ENCODE assay signal across 8 mouse cellular contexts in genomic region chr11:6444077-6444853, GRCm38 (mm10). TPM values are rescaled to one million over a fixed set of nuclear protein-coding genes. Genes with fewer than 3 reads are reported as not detected.
DNase-seq lines count a peak whose midpoint lies in the region; ATAC-seq lines count a peak whose summit lies in the region.

H2afv (minus strand) TSS chr11:6444443.

- peak within 1 kb of the TSS; percentile 86 to 89 for H3K27ac ChIP-seq in heart, embryonic 14.5 days (replicated peaks in 1 of 2; ENCODE audit: control insufficient read depth in 1 of 2, insufficient read depth in 1 of 2, low read depth in 2 of 2, low read length in 2 of 2)
- peak within 1 kb of the TSS; percentile 93 for H3K27ac ChIP-seq in liver, embryonic 13.5 days
- peak within 1 kb of the TSS; percentile 94 for H3K27ac ChIP-seq in stomach, embryonic 16.5 days (ENCODE audit: low read length)

- peak; percentile 96 for ATAC-seq in CD4-positive, CD25-positive, alpha-beta regulatory T cell, adult 4 months
- peak; percentile 99 for ATAC-seq in heart, embryonic 14.5 days (ENCODE audit: insufficient number of reproducible peaks, insufficient read depth, low FRiP score, low read depth)
- ATAC-seq in liver, embryonic 13.5 days (ENCODE audit: low read depth): peak; percentile 96
- peak; percentile 99 for ATAC-seq in stomach, embryonic 16.5 days (ENCODE audit: insufficient read depth, low FRiP score)

- H3K9ac ChIP-seq in heart, embryonic 14.5 days (ENCODE audit: low read length): peak within 1 kb of the TSS; percentile 86
- H3K9ac ChIP-seq in liver, embryonic 13.5 days: peak within 1 kb of the TSS; percentile 91
- H3K9ac ChIP-seq in stomach, embryonic 16.5 days (ENCODE audit: low read length): peak within 1 kb of the TSS; percentile 89

- H3K9me3 ChIP-seq in heart, embryonic 14.5 days (ENCODE audit: control insufficient read depth, low read length): no peaks in the 10 kb centered on the region
- H3K9me3 ChIP-seq in liver, embryonic 13.5 days (replicated peaks): no peaks in the 10 kb centered on the region
- H3K9me3 ChIP-seq in stomach, embryonic 16.5 days (replicated peaks; ENCODE audit: control insufficient read depth, low read length): no peaks in the 10 kb centered on the region

- peak within 1 kb of the TSS; percentile 75 to 92 for H3K4me3 ChIP-seq in heart, embryonic 14.5 days (ENCODE audit: control insufficient read depth in 1 of 2, insufficient read depth in 1 of 2, low read depth in 1 of 2, low read length in 2 of 2)
- peak within 1 kb of the TSS; percentile 81 for H3K4me3 ChIP-seq in liver, embryonic 13.5 days (replicated peaks)
- H3K4me3 ChIP-seq in stomach, embryonic 16.5 days (replicated peaks; ENCODE audit: low read length): peak within 1 kb of the TSS; percentile 82

- no peaks in the 10 kb centered on the region for H3K27me3 ChIP-seq in heart, embryonic 14.5 days (ENCODE audit: control insufficient read depth, insufficient read depth, low read length)
- no peaks in the 10 kb centered on the region for H3K27me3 ChIP-seq in liver, embryonic 13.5 days
- no peaks in the 10 kb centered on the region for H3K27me3 ChIP-seq in stomach, embryonic 16.5 days (ENCODE audit: control insufficient read depth, insufficient read depth, low read length)

- under 1% methylated on average over 78 of the region's 80 CpGs for whole genome bisulfite sequencing in heart, embryonic 14.5 days
- WGBS in liver, embryonic 13.5 days (ENCODE audit: insufficient replicate concordance): under 1% methylated on average over 78 of the region's 80 CpGs
- WGBS in stomach, embryonic 16.5 days: under 1% methylated on average over 77 of the region's 80 CpGs

- peaks cover 4% of the 10 kb centered on the region; the same call in 1 of the 2 replicates for H3K36me3 ChIP-seq in heart, embryonic 14.5 days (ENCODE audit: control insufficient read depth, insufficient read depth, low read length)
- peaks cover 17% of the 10 kb centered on the region for H3K36me3 ChIP-seq in liver, embryonic 13.5 days
- peaks cover 9% of the 10 kb centered on the region for H3K36me3 ChIP-seq in stomach, embryonic 16.5 days (ENCODE audit: control insufficient read depth, insufficient read depth, low read length)

- H3K4me1 ChIP-seq in heart, embryonic 14.5 days (ENCODE audit: control insufficient read depth in 2 of 2, insufficient read depth in 2 of 2, low read length in 2 of 2): peaks cover 2 to 11% of the 10 kb centered on the region in 2 experiments; a peak in 2 of 4 replicates
- peaks cover 27% of the 10 kb centered on the region for H3K4me1 ChIP-seq in liver, embryonic 13.5 days (replicated peaks)
- H3K4me1 ChIP-seq in stomach, embryonic 16.5 days (ENCODE audit: control insufficient read depth, insufficient read depth, low read length): peaks cover 7% of the 10 kb centered on the region; the same call in 1 of the 2 replicates

- DNase-seq in c-Kit-negative CD71-positive TER-119-positive erythroid progenitor cells, embryonic 14.5 days (ENCODE audit: low read depth, low spot score): peak; percentile 99
- peak; percentile 99 for DNase-seq in fibroblast of lung, adult 2 months (ENCODE audit: low read depth)
- DNase-seq in kidney, postnatal 14 days: peak; percentile 99
- DNase-seq in liver, embryonic 13.5 days: peak; percentile 99
- DNase-seq in neural tube, embryonic 10.5 days (ENCODE audit: extremely low spot score, low spot score): peak; percentile 100

- H3K4me2 ChIP-seq in heart, embryonic 14.5 days (ENCODE audit: low read length): peak within 1 kb of the TSS; percentile 79
- H3K4me2 ChIP-seq in liver, embryonic 13.5 days: peak within 1 kb of the TSS; percentile 78
- H3K4me2 ChIP-seq in stomach, embryonic 16.5 days (ENCODE audit: low read depth, low read length): peak within 1 kb of the TSS; percentile 68

RNA-seq across cellular contexts. Expression of gene H2afv, which starts in this region (rescaled TPM):
- polyA plus RNA-seq in CD4-positive, CD25-positive, alpha-beta regulatory T cell, adult 4 months (2017; shearing (Covaris generic)): 100 to 1,000 TPM; 147 to 164 TPM
- polyA plus RNA-seq in heart, embryonic 14.5 days (2014; fragmentation: Nextera tagmentation; extraction: Ambion mirVana): 377 and 424 TPM in 2 replicates
- 109 and 112 TPM in 2 replicates for polyA plus RNA-seq in liver, embryonic 13.5 days (2015; fragmentation: Nextera tagmentation; extraction: Ambion mirVana)
- 357 and 363 TPM in 2 replicates for polyA plus RNA-seq in stomach, embryonic 16.5 days (2015; fragmentation: Nextera tagmentation; extraction: Ambion mirVana)

Comparison
In these comparisons a context has a peak if more than half of its experiments do, and no peak if none do; other contexts are left out.
1. Peak in every context shown above with its lines: DNase-seq, ATAC-seq, H3K4me3 ChIP-seq and H3K27ac ChIP-seq.